Mouse (Mus musculus): Measurements from ENCODE around the gene Otx2. TPM values are rescaled to one million over a fixed set of nuclear protein-coding genes. Genes with fewer than 3 reads are reported as not detected.

Gene Otx2
- total and polyA plus RNA-seq, 3 experiments: not detected

DNA sequence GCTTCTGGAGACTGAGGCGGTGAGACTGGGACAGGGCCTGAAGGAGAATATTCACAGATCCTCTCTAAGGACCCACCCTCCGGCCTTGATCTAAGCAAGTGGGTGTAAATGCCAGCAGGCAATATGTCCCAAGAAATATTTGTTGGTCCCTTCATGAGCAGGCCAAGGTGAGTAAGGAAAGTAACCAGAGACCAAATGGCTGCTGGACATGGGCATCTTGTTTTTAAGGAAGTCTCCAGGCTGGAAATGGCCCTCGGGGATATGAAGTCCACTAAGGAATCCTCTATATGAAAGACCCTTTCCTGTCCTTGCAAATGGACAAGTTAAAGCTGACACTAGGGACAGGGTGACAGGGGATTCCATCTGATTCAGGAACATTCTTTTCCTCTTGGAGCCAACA lies 20.5 kb downstream of the Otx2 start:
- Histone ChIP-seq H3K27me3 (ENCODE audit: control insufficient read depth in 1 of 2, insufficient read depth in 2 of 2, low read length in 2 of 2) (no peaks in the 10 kb centered on the region; a peak in 1 of 4 replicates), H3K9me3 (replicated peaks; ENCODE audit: insufficient read depth, low read length) (no peaks in the 10 kb centered on the region), H3K79me2 (ENCODE audit: control insufficient read depth, insufficient read depth, low read length, poor library complexity) (no peaks in the 10 kb centered on the region), H3K36me3 (ENCODE audit: control insufficient read depth in 1 of 2, insufficient read depth in 2 of 2, low read length in 2 of 2) (no peaks in the 10 kb centered on the region), H3K27ac (ENCODE audit: control insufficient read depth, low read depth, low read length) (no peak overlapping the region), H3K4me3 (ENCODE audit: control insufficient read depth in 1 of 2, insufficient read depth in 1 of 2, low read depth in 2 of 2, low read length in 2 of 2) (no peak overlapping the region), H3K9ac (ENCODE audit: control insufficient read depth, low read depth, low read length, poor library complexity, severe bottlenecking) (no peak overlapping the region), H3K4me1 (ENCODE audit: control insufficient read depth in 1 of 2, insufficient read depth in 2 of 2, low read length in 2 of 2) (no peaks in the 10 kb centered on the region)
- no peak for TF ChIP-seq NELFE (IDR thresholded peaks at IDR 0.05; ENCODE audit: low read depth, low read length)
- no peak for TF ChIP-seq TAL1 (IDR thresholded peaks at IDR 0.05; ENCODE audit: low read length)
- no peak for TF ChIP-seq ZKSCAN1 (IDR thresholded peaks at IDR 0.05; ENCODE audit: low read depth, low read length)
- no peak for DNase-seq (ENCODE audit: low read depth, low spot score)

GRCm38 (mm10) chr14:48652256-48652655 lies 21.4 kb downstream of the Otx2 start:
- no peaks in the 10 kb centered on the region for H3K9me3 ChIP-seq (replicated peaks; ENCODE audit: insufficient read depth, low read length)
- H3K9ac ChIP-seq (ENCODE audit: control insufficient read depth, low read depth, low read length, poor library complexity, severe bottlenecking): no peak overlapping the region
- no peaks in the 10 kb centered on the region for H3K36me3 ChIP-seq (ENCODE audit: control insufficient read depth in 1 of 2, insufficient read depth in 2 of 2, low read length in 2 of 2)
- no peaks in the 10 kb centered on the region for H3K4me1 ChIP-seq (ENCODE audit: control insufficient read depth in 1 of 2, insufficient read depth in 2 of 2, low read length in 2 of 2)
- H3K27ac ChIP-seq (ENCODE audit: control insufficient read depth, low read depth, low read length): no peak overlapping the region
- DNase-seq (ENCODE audit: low read depth, low spot score): no peak
- no peak overlapping the region for H3K4me3 ChIP-seq (ENCODE audit: control insufficient read depth in 1 of 2, insufficient read depth in 1 of 2, low read depth in 2 of 2, low read length in 2 of 2)
- TF ChIP-seq ZC3H11A (IDR thresholded peaks at IDR 0.05; ENCODE audit: low read depth, low read length) (no peak), SIN3A (IDR thresholded peaks at IDR 0.05; ENCODE audit: low read length) (no peak), ZNF384 (IDR thresholded peaks at IDR 0.05; ENCODE audit: low read depth, low read length) (no peak), JUND (IDR thresholded peaks at IDR 0.05; ENCODE audit: low read depth, low read length) (no peak), MEF2A (IDR thresholded peaks at IDR 0.05; ENCODE audit: extremely low read depth, insufficient replicate concordance, low read depth, low read length, poor library complexity, severe bottlenecking) (no peak), GABPA (IDR thresholded peaks at IDR 0.05; ENCODE audit: low read depth, low read length) (no peak), ELF1 (IDR thresholded peaks at IDR 0.05; ENCODE audit: low read depth, low read length) (no peak), GATA1 (IDR thresholded peaks at IDR 0.05; ENCODE audit: low read depth, low read length) (no peak), MYB (IDR thresholded peaks at IDR 0.05; ENCODE audit: low read depth, low read length) (no peak), MXI1 (IDR thresholded peaks at IDR 0.05; ENCODE audit: low read depth, low read length) (no peak), TAL1 (IDR thresholded peaks at IDR 0.05; ENCODE audit: low read length) (no peak), E2F4 (IDR thresholded peaks at IDR 0.05; ENCODE audit: borderline replicate concordance, low read depth, low read length) (no peak), USF1 (IDR thresholded peaks at IDR 0.05; ENCODE audit: low read depth, low read length) (no peak), MAFK (IDR thresholded peaks at IDR 0.05; ENCODE audit: borderline replicate concordance, low read depth, low read length) (no peak), USF2 (IDR thresholded peaks at IDR 0.05; ENCODE audit: borderline replicate concordance in 1 of 2, insufficient read depth in 1 of 2, low read depth in 1 of 2, low read length in 2 of 2) (no peak), SMC3 (IDR thresholded peaks at IDR 0.05; ENCODE audit: low read depth, low read length) (no peak), NELFE (IDR thresholded peaks at IDR 0.05; ENCODE audit: low read depth, low read length) (no peak), ETS1 (IDR thresholded peaks at IDR 0.05; ENCODE audit: low read depth, low read length) (no peak)
- no peaks in the 10 kb centered on the region for H3K79me2 ChIP-seq (ENCODE audit: control insufficient read depth, insufficient read depth, low read length, poor library complexity)
- no peaks in the 10 kb centered on the region; a peak in 1 of 4 replicates for H3K27me3 ChIP-seq (ENCODE audit: control insufficient read depth in 1 of 2, insufficient read depth in 2 of 2, low read length in 2 of 2)
